Mouse (Mus musculus): ENCODE data around the gene Acsl1.

GRCm38 (mm10) chr8:46427940-46428339 is 42.9 kb upstream of the Acsl1 start:
- no peak for TF ChIP-seq CTCF (IDR thresholded peaks at IDR 0.05; ENCODE audit: borderline replicate concordance, insufficient read depth, low read length)
- TF ChIP-seq POLR2A (IDR thresholded peaks at IDR 0.05; ENCODE audit: low read depth, low read length), result no peak
